Mouse (Mus musculus) liver, embryonic 16.5 days (tissue): ENCODE data around the gene Bach2. TPM values are rescaled to one million over a fixed set of nuclear protein-coding genes. Genes with fewer than 3 reads are reported as not detected.

Experiments
- ATAC-seq: fragments of 200-750 bp; cut with Nextera tagmentation; 2 replicates; pipeline ENCODE4 v1.8.0; 2017; ENCODE audit warnings: low read depth, mild to moderate bottlenecking, moderate number of reproducible peaks, moderate library complexity
- H3K27ac ChIP-seq: fragments of 300-500 bp; sonication (generic); 2 replicates; pipeline ENCODE4 v1.5.1; 2014; ENCODE audit warnings: mild to moderate bottlenecking, low read length
- H3K27me3 ChIP-seq: fragments of 300-500 bp; sonication (generic); 2 replicates; pipeline ENCODE4 v1.6.1; 2014; ENCODE audit warnings: low read depth, low read length, mixed read lengths; ENCODE audit not compliant: control insufficient read depth, insufficient read depth
- H3K36me3 ChIP-seq: fragments of 300-500 bp; sonication (generic); 2 replicates; pipeline ENCODE4 v1.6.1; 2014; ENCODE audit warnings: mild to moderate bottlenecking; ENCODE audit not compliant: control insufficient read depth, insufficient read depth
- H3K4me1 ChIP-seq: fragments of 300-500 bp; sonication (generic); 2 replicates; pipeline ENCODE4 v1.6.1; 2014; ENCODE audit warnings: low read depth, low read length, mixed read lengths; ENCODE audit not compliant: control insufficient read depth
- H3K4me2 ChIP-seq: fragments of 300-500 bp; sonication (generic); 2 replicates; pipeline ENCODE4 v1.6.1; 2014; ENCODE audit warnings: low read depth, low read length, mixed read lengths
- H3K4me3 ChIP-seq: fragments of 300-500 bp; sonication (generic); 2 replicates; pipeline ENCODE4 v1.5.1; 2014; ENCODE audit warnings: low read depth, mild to moderate bottlenecking, low read length
- H3K9ac ChIP-seq: fragments of 300-500 bp; sonication (generic); 2 replicates; pipeline ENCODE4 v1.6.1; 2014; ENCODE audit warnings: low read depth, low read length
- H3K9me3 ChIP-seq: fragments of 300-500 bp; sonication (generic); replicated peaks from 2 replicates; pipeline ENCODE4 v1.6.1; 2016; ENCODE audit warnings: low read length; ENCODE audit not compliant: control insufficient read depth
- WGBS: fragments of 180-500 bp; shearing (Covaris S2); extraction: QIAGEN DNeasy Blood & Tissue Kit; methylation state at CpG from one replicate; pipeline ENCODE4 v1.1.7; 2014; ENCODE audit not compliant: insufficient replicate concordance; 5-methylcytosine and 5-hydroxymethylcytosine counted together
- polyA plus RNA-seq: library from polyadenylated mRNA; unstranded; fragments of >200 nt; fragmentation: Nextera tagmentation; extraction: Ambion mirVana; gene quantifications from 2 replicates; pipeline ENCODE4 v1.2.1, GENCODE M21; 2015

Bach2 gene
- polyA plus RNA-seq, 1 experiment from 2014 or later, result 1.5 TPM

DNA sequence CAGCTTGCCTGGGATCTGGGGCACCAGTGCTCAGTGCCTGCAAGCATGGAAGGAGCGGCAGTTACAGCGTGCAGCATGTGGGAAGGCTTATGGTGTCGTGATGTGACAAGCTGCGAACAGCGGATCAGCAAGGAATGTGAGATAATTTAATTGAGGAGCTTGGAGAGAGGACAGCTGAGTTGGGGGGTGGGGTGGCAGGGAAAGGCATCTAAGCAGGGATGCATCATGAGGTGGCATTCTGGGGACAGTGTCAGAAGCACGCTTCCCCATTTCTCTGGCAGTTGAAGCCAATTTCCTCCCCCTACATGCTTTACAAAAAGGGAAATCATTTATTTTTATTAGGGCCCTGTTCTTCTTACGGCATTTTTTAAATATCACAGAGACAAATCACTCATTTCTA, 134.5 kb downstream of the Bach2 start:
- H3K27ac ChIP-seq, result no peak overlapping the region
- no peaks in the 10 kb centered on the region for H3K4me1 ChIP-seq
- no peak for ATAC-seq
- no peak overlapping the region for H3K4me2 ChIP-seq
- H3K9ac ChIP-seq, result no peak overlapping the region
- no peaks in the 10 kb centered on the region for H3K27me3 ChIP-seq
- H3K9me3 ChIP-seq, result no peaks in the 10 kb centered on the region
- no peaks in the 10 kb centered on the region for H3K36me3 ChIP-seq
- no peak overlapping the region for H3K4me3 ChIP-seq
- 27% methylated on average over 7 of the region's 7 CpGs for WGBS

DNA sequence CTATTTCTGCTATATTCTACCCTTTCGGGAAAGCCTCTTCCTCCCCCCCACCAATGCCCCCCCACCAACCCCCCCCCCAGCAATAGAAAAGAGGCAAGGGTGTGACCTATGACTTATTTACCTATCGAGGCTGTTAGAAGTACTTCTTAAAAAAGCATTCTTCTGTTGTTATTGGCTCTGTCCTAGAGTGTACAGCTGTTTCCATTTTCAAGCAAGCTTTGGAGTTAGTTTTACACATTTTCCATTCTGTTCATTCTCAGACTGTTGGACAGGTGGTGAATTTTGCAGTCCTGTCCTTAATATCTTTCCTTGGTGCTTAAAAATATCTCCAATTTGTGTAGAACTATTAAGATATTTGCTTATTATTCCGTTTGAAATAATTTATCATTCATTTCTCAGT, 134.9 kb downstream of the Bach2 start:
- ATAC-seq, result no peak
- no peak overlapping the region for H3K9ac ChIP-seq
- H3K36me3 ChIP-seq, result no peaks in the 10 kb centered on the region
- no peak overlapping the region for H3K4me3 ChIP-seq
- H3K27ac ChIP-seq, result no peak overlapping the region
- WGBS, result 29% methylated on average over 3 of the region's 3 CpGs
- no peak overlapping the region for H3K4me2 ChIP-seq
- H3K4me1 ChIP-seq, result no peaks in the 10 kb centered on the region
- no peaks in the 10 kb centered on the region for H3K27me3 ChIP-seq
- H3K9me3 ChIP-seq, result no peaks in the 10 kb centered on the region

DNA sequence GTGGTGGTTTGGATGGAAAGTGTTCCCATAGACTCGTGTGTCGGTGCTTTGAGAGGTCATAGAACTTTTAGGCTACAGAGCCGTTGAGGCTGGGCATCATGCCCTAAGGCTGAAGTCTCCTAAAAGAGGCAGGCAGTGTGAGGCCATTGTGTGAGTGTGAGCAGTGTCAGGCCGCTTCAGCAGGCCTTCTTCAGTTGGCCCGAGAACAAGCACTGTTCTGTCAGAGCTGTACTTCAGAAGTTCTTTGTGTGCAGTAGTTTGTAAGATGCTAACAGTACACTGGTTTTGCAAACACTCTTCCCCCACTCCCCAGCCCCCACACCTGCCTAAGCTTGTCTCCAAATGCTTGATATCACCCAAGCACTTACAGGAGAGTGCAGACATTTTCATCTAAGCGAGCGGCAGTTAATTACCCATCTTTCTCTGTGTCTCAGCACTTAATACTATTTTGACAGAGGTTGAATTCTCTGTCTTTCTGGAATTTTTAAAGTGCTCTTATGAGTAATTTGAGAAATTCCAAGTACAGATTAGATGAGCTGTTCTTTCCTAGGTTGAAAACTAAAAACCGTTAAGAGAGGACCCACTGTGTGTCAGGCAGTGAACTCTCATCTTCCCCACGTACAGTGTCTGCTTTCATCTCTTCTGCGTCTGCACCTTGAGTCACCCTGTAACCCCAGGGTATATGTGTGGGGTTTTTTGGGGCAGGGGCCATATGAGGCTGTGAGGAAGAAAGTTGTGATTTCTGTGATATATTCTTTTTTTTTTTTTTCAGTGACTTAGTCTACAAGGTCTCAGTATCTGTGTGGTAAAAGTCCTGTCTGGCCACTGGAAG, 136.4 kb downstream of the Bach2 start:
- no peak for ATAC-seq
- WGBS, result 68% methylated on average over 10 of the region's 10 CpGs
- Histone ChIP-seq H3K4me1 (no peaks in the 10 kb centered on the region), H3K36me3 (no peaks in the 10 kb centered on the region), H3K27me3 (no peaks in the 10 kb centered on the region), H3K4me3 (no peak overlapping the region), H3K9me3 (no peaks in the 10 kb centered on the region), H3K4me2 (no peak overlapping the region), H3K9ac (no peak overlapping the region), H3K27ac (no peak overlapping the region)

DNA sequence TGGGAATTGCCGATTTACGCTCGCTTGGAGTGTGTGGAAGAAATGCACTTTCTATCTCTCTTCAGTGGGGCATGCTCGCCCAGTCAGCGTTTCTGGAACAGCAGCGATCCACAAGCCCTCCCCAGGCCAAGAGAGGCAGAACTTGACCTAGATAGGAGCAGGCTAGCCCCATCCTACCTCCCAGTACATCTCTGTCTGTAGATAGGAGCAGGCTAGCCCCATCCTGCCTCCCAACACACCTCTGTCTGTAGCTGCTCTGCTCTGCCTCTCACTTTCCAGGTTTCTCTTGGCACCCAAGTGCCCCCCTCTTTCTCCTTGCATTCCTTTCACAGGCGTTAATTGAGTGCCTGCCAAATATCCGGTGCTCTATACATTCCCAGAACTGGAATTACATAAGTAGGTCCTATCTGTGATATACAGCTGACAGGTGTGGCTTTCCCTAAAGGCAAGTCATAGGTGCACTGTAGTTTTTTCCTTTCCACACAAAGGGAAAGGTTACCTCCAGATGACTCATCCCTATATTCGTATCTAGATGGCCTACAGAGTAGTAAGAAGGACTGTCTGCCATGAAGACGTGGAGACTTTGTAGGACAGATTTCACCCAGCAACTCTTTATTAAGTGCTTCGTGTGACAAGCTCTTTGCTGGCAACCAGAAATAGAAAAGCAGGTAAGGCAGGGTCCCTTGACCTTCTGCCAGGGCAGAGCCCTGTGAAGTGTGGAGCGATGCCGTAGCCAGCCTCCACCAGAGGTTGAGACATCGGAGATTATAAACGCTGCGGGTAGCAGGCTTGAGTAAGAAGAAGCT, 137.3 kb downstream of the Bach2 start:
- WGBS, result 69% methylated on average over 16 of the region's 16 CpGs

DNA sequence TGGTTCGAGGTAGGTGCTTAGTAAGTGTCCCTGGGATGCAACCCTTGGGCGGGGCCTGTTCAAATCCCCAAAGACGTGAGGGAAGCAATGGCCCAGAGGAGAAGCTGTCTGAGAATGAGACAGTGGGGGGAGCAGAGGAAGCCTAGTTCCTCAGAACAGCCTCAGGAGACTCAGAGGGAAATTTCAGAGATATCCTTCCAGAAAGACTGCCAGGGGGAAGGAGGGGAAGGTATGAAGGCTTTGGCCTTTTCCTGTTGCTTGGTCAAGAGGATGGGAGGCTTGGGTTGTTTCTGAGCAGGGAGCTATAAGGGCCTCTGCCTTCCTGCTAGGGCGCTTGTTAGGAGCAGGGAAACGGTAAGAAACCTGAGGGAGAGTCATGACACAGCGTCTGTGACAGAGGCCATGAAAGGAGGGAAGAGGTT, 137.9 kb downstream of the Bach2 start:
- Histone ChIP-seq H3K4me2 (no peak overlapping the region), H3K9ac (no peak overlapping the region), H3K36me3 (no peaks in the 10 kb centered on the region), H3K9me3 (no peaks in the 10 kb centered on the region), H3K4me1 (no peaks in the 10 kb centered on the region), H3K27me3 (no peaks in the 10 kb centered on the region), H3K4me3 (no peak overlapping the region), H3K27ac (no peak overlapping the region)
- no peak for ATAC-seq
- WGBS, result 41% methylated on average over 6 of the region's 6 CpGs

More for the DNA sequence above, 137.3 kb downstream of the Bach2 start:
- Histone ChIP-seq H3K36me3 (no peaks in the 10 kb centered on the region), H3K9ac (no peak overlapping the region), H3K4me1 (no peaks in the 10 kb centered on the region), H3K9me3 (no peaks in the 10 kb centered on the region), H3K4me3 (no peak overlapping the region), H3K4me2 (no peak overlapping the region), H3K27ac (no peak overlapping the region), H3K27me3 (no peaks in the 10 kb centered on the region)
- ATAC-seq, result no peak

DNA sequence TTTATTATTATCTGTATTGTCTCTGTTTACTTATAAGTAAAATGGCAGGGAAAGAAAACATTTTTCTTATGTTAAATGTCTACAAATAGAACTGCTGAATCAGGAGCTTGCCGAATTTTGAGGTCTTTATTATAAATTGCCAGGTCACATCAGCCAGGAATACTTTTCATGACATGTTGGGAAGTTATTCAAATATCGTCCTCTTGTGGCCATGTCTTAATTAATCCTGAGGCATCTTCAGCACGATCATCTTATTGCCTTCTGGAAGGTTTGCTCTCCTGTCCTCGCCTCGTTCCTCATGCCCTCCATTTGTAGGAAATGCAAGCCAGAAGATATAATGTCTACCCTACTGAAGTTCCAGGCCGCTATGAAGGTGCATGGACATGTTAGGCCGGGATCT, 140.5 kb downstream of the Bach2 start:
- WGBS, result 61% methylated on average over 7 of the region's 7 CpGs
- H3K4me2 ChIP-seq, result no peak overlapping the region
- no peak overlapping the region for H3K9ac ChIP-seq
- no peak overlapping the region for H3K4me3 ChIP-seq
- no peaks in the 10 kb centered on the region for H3K9me3 ChIP-seq
- ATAC-seq, result no peak
- no peaks in the 10 kb centered on the region for H3K36me3 ChIP-seq
- no peaks in the 10 kb centered on the region for H3K27me3 ChIP-seq
- H3K27ac ChIP-seq, result no peak overlapping the region
- H3K4me1 ChIP-seq, result no peaks in the 10 kb centered on the region

DNA sequence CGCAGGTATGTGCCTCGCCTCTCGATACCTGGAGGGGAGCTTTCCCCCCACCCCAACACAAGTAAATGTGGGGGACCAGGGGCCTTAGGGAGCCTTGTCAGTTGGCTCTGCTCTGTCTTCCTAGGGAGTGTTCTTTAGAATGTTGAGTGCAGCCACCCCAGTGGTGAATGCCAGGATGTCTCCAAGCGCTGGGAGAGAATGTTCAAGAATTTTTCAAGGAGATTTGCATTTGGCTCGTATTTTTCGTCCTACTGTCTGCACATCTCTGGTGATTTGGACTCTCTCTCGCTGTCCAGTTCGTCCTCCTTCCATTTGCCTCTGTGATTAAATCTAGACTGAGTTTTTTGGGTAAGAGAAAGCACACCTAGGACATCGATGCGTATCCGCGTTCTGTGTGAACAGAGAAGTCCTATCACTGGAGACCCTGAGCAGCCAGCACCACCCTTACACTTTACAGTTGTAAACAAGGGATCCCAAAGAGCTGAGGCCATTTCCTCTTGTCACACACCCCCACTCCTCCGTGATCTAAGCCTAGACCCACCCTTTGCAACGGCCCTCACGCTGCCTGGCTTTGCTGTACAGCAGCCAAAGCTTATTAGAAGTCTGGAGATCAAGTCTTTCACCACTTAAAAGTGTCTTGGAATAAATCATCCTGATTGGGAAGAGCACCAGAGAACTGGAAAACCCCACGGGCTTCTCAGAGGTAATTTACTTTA, 143.2 kb downstream of the Bach2 start:
- 64% methylated on average over 16 of the region's 16 CpGs for WGBS
- no peaks in the 10 kb centered on the region for H3K9me3 ChIP-seq
- no peak overlapping the region for H3K4me3 ChIP-seq
- H3K4me1 ChIP-seq, result no peaks in the 10 kb centered on the region
- no peak for ATAC-seq
- H3K4me2 ChIP-seq, result no peak overlapping the region
- H3K27ac ChIP-seq, result no peak overlapping the region
- H3K36me3 ChIP-seq, result no peaks in the 10 kb centered on the region
- H3K27me3 ChIP-seq, result no peaks in the 10 kb centered on the region
- no peak overlapping the region for H3K9ac ChIP-seq

DNA sequence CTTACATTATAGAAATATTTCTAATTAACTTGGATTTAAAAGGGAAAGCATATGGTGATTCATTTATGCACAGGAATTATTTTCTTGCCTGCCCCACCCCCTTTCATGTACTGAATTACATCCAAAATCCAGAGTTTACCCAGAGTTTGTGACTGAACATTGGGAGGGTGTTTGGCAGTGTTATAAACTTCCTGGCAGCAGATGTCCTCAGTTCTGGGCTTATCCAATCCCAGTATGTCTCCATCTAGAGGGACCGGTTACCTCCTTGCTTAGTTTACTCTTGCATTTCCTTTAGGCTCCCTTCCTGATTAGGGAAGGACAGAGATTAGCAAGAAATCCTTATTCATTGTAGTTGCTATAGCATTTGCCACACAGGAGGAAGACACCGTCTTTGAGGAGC, 146.5 kb downstream of the Bach2 start:
- no peak overlapping the region for H3K4me2 ChIP-seq
- H3K36me3 ChIP-seq, result no peaks in the 10 kb centered on the region
- H3K4me1 ChIP-seq, result no peaks in the 10 kb centered on the region; the same call in 1 of the 2 replicates
- no peak overlapping the region for H3K27ac ChIP-seq
- no peaks in the 10 kb centered on the region for H3K27me3 ChIP-seq
- ATAC-seq, result no peak
- no peaks in the 10 kb centered on the region for H3K9me3 ChIP-seq
- H3K9ac ChIP-seq, result no peak overlapping the region
- 53% methylated on average over 2 of the region's 2 CpGs for WGBS
- H3K4me3 ChIP-seq, result no peak overlapping the region
